Mouse (Mus musculus): ENCODE measurements around the gene Cd99l2.

GRCm38 (mm10) chrX:71493279-71493656 is 619 bp upstream of the Cd99l2 start:
- TF ChIP-seq GATA1 (IDR thresholded peaks at IDR 0.05; ENCODE audit: low read length), result no peak
- no peak for TF ChIP-seq TAL1 (IDR thresholded peaks at IDR 0.05; ENCODE audit: low read length)

All from erythroblast, embryonic 14.5 days (primary cell).